Mouse (Mus musculus) left cerebral cortex, postnatal 10 days (tissue): ENCODE measurements around the gene Cox18. TPM values are rescaled to one million over a fixed set of nuclear protein-coding genes. Genes with fewer than 3 reads are reported as not detected.
A peak's percentile ranks its signal among the peaks of the same experiment; 100 is the strongest.
"Not testable (repeated sequence)": the region's sequence is repeated elsewhere in the genome, so short reads cannot be mapped to it uniquely, and the experiment has no call there.

Source experiments
- DNase-seq, 2 experiments: peaks; one replicate each; pipeline ENCODE4 v3.0.0; 2021 to 2022; ENCODE audit warnings: low spot score in 2 of 2, mixed read lengths in 1 of 2; ENCODE audit errors: extremely low spot score in 1 of 2
- intact Hi-C: fragments of 180-260 bp; cut with DNase I; formaldehyde crosslinking; loops from one replicate; pipeline ENCODE4 v1.15.1; 2025
- total RNA-seq, 2 experiments: library from RNA; stranded (reverse); gene quantifications; 2 replicates each; pipeline ENCODE4 v1.2.3; 2021

The Cox18 gene
- total RNA-seq: 10 to 100 TPM; 26.5 to 31.3 TPM

DNA sequence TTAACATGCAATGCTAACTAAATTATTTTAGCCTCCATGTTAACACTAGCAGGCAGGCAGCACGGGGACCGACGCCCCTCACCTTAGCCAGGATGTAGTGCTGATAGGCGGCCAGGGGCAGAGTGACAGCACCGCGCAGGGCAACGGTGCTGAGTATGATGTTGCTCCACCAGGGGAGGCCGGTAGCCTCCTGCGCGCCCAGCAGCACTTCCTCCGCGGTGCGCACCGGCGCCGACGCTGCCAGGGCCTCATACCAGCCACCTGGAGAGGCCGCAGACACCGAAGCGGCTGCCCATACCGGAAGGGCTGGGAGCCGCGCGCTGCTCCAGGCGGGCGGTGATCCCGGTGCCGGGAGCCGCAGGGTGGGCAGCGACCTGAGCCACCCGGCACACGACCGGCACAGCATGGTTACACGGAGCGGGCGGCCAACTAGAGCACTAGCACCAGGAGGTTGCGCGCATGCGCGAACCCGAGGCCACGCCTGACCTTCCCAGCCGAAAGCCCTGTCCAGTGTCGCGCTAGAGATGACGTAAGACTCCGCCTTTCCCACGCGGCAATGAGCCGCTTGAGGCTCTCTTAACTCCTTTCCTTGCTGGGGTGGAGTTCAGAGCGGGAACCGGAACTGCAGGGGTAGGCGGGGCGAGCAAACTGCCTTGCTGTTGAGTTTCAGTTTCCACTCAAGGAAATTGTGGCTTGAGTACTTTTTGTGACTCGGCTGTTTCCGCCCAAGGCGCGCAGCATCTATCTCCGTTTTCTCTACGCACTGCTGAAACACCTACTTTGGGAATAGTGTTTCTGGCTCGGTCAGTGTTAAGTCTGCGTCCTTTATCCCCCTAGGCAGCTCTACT is at the start of gene Cox18:
Gene Cox18, minus strand, starts transcription at position 468 of the 848 bp plus-strand sequence.
- intact Hi-C loops: loop anchor here (10.0 kb wide), 1 partner anchor 141 kb away; the partner anchor contains the start of genes Ankrd17 and Gm9958
- peak; percentile 98 to 99 for DNase-seq

GRCm38 (mm10) chr5:90262230-90262629 is 38.4 kb upstream of the Cox18 start:
- intact Hi-C loops, DNase-seq: not testable (repeated sequence)

DNA sequence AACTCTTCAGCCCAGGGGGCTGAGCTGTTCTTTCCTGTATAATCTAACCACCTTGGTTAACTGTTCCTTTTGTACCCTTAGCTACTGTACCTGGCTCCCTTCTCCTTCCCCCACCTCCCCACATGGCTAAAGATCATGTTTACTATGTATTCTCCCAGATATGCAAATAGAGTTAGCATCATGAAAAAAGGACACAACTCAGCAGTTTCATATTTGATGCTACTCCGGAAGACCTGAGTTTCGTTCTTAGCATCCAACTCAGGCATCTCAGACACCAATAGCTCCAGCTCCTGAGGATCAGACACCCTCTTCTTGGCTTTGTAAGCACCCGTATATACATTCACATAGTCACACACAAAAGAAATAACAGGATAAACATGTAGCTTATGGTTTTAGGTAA is 33.2 kb upstream of the Cox18 start:
- intact Hi-C loops: no loop called here

GRCm38 (mm10) chr5:90247503-90247902 is 23.7 kb upstream of the Cox18 start:
- intact Hi-C loops: no loop called here
- no peak for DNase-seq

More for the DNA sequence above, 33.2 kb upstream of the Cox18 start:
- DNase-seq: no peak

- intact Hi-C loops: no loop called here
These were observed 23.2 kb upstream of the Cox18 start for GRCm38 (mm10) chr5:90246987-90247386.

DNA sequence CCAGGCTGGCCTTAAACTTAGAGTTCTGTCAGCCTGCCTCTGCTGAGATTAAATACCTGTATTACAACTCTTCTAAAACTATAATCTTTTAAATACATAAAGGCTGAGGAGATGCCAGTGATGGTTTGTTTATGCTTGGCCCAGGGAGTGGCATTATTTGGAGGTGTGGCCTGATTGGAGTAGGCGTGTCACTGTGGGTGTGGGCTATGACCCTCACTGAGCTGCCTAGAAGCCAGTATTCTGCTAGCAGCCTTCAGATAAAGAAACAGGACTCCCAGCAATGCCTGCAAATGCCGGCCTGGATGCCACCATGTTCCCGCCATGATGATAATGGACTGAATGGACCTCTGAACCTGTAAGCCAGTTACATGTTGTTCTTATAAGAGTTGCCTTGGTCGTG is 22.8 kb upstream of the Cox18 start:
- DNase-seq: no peak
- intact Hi-C loops: no loop called here

More at GRCm38 (mm10) chr5:90246987-90247386, 23.2 kb upstream of the Cox18 start:
- no peak for DNase-seq

DNA sequence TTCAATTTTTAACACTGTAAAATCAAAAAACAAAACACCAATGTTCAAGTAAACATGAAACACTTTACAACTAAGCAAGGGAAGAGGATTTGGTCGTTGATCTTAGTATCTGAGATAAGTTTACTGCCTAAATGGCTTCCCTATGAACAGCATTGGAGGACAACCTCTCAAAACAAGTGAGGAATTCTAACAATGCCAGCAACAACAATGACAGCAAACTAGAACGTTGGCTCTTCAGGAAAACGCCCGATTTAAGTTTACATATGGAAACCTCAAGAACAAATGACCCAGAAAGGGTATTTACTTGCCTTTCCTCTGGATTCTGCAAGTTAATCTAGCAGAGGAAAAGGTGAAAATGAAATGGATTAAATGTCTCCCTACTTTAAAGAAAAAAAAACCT is 21.6 kb upstream of the Cox18 start:
- DNase-seq: no peak
- intact Hi-C loops: no loop called here

- no peak for DNase-seq
- intact Hi-C loops: no loop called here
These were observed 11.4 kb upstream of the Cox18 start for GRCm38 (mm10) chr5:90235217-90235616.

- intact Hi-C loops: no loop called here
These were observed 9.5 kb upstream of the Cox18 start for GRCm38 (mm10) chr5:90233305-90233704.

DNA sequence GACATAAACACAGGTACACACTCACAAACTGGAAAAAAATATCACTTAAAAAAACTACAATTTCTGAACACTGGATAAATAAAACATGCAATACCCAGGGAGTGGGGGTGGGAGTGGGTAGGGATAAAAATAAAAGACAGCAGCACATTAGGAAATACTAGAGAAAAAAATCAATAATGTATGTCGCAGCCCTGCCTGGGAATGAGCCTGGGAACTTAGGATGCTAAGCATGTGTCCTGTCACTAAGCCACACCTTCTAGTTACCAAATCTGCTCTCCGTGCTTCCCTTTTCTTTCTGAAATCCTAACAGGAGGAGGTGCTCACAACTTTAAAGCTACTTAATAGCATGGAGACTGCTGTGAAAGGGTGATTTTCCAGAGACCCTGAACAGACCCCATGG is 6.0 kb upstream of the Cox18 start:
- DNase-seq: no peak
- intact Hi-C loops: loop anchor here (5.0 to 10.0 kb wide), 2 partner anchors 38 to 135 kb away; partner anchors contain the start of genes Ankrd17 and Gm9958

More at GRCm38 (mm10) chr5:90233305-90233704, 9.5 kb upstream of the Cox18 start:
- no peak for DNase-seq

GRCm38 (mm10) chr5:90226696-90227095 is 2.9 kb upstream of the Cox18 start:
- intact Hi-C loops: loop anchor here (5.0 to 10.0 kb wide), 2 partner anchors 41 to 138 kb away; partner anchors contain the start of genes Ankrd17 and Gm9958

GRCm38 (mm10) chr5:90224730-90225129 is 929 bp upstream of the Cox18 start:
- no peak for DNase-seq
- intact Hi-C loops: loop anchor here (5.0 to 10.0 kb wide), 2 partner anchors 43 to 140 kb away; partner anchors contain the start of genes Ankrd17 and Gm9958

More at GRCm38 (mm10) chr5:90226696-90227095, 2.9 kb upstream of the Cox18 start:
- DNase-seq: no peak

- DNase-seq: no peak
- intact Hi-C loops: loop anchor here (10.0 kb wide), 1 partner anchor 142 kb away; the partner anchor contains the start of genes Ankrd17 and Gm9958
These were observed 864 bp downstream of the Cox18 start for GRCm38 (mm10) chr5:90222937-90223336.

- no peak for DNase-seq
- intact Hi-C loops: no loop called here
These were observed 6.0 kb downstream of the Cox18 start for GRCm38 (mm10) chr5:90217791-90218190.

DNA sequence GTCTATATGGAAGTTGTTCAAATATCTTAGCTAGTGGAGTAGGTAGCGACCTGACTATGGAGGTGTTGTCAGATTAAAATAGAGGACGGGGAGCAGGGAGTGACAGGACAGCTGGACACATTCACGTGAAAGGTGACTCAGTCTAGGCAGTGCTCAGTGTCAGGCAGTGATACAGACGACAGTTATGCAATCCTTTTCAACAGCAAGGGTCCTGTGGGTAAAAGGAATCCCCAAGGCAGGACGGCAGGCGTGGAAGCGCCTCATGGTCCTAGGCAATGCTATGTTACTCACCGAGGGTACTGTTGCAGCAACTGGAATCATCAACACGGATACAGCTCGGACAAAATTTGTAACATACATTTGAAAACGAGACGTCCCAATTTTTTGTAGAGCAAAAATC is 6.6 kb downstream of the Cox18 start:
- DNase-seq: no peak
- intact Hi-C loops: no loop called here

DNA sequence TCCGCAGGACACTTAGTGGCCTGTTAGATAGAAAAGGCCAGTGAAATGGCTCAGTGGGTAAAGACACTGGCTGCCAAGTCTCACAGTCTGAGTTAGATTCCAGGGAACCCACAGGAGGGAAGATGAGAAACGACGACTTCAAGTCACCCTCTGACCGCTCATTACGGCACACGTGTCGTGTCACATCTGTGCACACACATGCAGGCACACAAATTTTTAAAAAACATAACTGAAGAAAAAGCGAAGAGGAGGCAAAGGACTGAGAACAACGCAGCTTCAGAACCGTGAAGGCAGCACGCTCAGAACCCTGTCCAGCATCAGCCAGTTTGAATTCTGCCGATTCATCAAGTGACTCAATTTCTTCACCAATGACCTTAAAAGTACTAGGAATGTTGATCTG is 10.4 kb downstream of the Cox18 start:
- DNase-seq: no peak
- intact Hi-C loops: no loop called here

DNA sequence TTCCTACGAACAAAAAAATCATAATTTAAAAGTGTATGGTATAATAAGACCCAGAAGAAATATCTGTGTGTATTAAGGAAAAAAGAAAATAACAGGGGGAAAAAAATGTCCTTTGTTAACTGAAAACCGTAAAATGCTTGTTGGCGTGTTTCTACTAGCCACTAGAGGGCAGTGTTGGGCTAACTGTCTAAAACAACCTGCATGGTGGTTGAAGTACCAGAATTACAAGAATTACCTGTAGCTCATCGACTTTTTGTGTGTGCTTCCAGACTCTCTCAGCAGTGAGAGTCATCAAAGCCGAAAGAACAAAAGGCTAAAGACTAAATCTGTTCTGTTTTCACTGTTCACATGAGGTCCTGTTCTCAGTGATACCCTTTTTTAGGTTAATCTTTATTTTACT is 20.6 kb downstream of the Cox18 start:
- intact Hi-C loops: loop anchor here (10.0 kb wide), 1 partner anchor 452 kb away; no protein-coding TSS in a partner anchor
- no peak for DNase-seq

DNA sequence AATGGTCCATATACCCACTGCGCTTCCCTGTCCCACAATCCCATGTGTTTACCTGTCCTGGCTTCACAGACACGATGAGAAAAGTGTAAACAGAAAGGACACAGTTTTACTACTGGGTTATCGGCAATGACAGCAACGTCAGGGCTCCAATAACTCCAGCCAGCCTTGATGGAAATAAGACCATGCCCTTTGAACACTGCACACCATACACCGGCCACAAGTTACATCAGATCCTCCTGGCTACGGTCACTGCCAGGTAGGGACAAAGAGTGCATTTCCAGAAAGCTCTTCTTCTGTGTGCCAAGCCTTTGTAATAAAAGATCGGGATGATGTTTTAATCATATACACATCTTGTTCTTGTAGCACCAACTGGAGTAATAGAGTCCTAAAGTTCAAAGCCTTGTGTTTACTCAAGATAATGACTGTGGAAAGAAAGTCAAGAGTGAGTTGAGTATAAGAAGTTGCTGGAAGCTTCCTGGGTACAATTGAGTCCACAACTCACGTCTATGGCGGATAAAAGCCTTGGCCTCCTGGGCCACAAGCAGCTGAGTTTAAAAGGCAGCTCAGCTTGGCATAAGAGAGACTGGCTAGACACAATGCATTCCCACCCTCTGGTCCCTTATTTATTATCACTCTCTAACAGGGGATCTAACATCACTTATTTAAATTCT is 21.2 kb downstream of the Cox18 start:
- intact Hi-C loops: loop anchor here (10.0 kb wide), 1 partner anchor 452 kb away; no protein-coding TSS in a partner anchor

DNA sequence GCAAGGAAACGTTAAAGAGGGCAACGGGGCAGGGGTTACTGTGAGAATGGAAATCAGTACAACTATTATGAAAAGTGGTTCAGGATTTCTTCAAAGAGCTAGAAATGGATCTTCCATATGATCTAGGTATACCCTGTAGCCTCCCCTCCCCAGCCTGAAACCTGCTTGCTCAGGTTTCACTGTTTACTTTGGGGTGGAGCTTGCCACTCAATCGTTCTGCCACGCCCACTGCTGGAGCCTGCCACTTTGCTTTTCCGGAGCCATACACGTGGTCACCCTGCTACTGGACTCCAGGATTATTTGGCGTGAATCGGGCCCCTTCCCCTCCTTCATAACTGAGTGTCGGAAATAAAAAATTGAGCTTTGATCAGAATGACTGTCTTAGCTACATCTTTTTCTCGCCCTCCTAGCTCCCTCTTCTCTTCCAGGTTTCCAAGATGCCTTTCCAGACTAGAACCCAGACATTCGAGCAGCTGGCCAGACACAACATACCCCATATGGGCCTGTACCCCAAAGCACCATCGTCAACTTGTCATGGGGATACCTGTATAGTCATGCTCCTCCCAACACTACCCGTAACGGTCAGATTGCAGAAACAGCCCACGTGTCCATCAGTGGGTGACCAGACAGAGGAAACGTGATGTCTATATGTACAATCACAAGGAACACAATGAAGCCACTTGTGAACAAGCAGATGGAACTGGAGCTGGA is 23.7 kb downstream of the Cox18 start:
- DNase-seq: no peak
- intact Hi-C loops: loop anchor here (5.0 to 10.0 kb wide), 4 partner anchors 455 to 788 kb away; partner anchors contain the start of gene Npffr2

More for the DNA sequence above, 21.2 kb downstream of the Cox18 start:
- no peak for DNase-seq
